Mouse (Mus musculus): Measurements from ENCODE around the gene Ccdc124. TPM values are rescaled to one million over a fixed set of nuclear protein-coding genes. Genes with fewer than 3 reads are reported as not detected.

The Ccdc124 gene
- total and polyA plus RNA-seq, 3 experiments, result 36.2 to 82.0 (median 58.7) TPM

GRCm38 (mm10) chr8:70827796-70828195 is 45.9 kb downstream of the Ccdc124 start:
- Histone ChIP-seq H3K4me1 (ENCODE audit: control insufficient read depth in 1 of 2, insufficient read depth in 2 of 2) (peaks cover 2 to 5% of the 10 kb centered on the region in 2 experiments; a peak in 3 of 4 replicates), H3K36me3 (replicated peaks in 1 of 2; ENCODE audit: control insufficient read depth in 1 of 2, insufficient read depth in 1 of 2, low read length in 1 of 2) (no peaks in the 10 kb centered on the region), H3K27me3 (replicated peaks) (no peaks in the 10 kb centered on the region), H3K79me2 (replicated peaks; ENCODE audit: control insufficient read depth, extremely low read depth, insufficient read depth, poor library complexity, severe bottlenecking) (no peaks in the 10 kb centered on the region), H3K27ac (ENCODE audit: insufficient read depth, low read depth) (no peak overlapping the region), H3K9me3 (replicated peaks; ENCODE audit: low read length) (peaks cover 3% of the 10 kb centered on the region), H3K4me2 (ENCODE audit: insufficient read depth, low read depth, poor library complexity, severe bottlenecking) (no peak overlapping the region), H3K9ac (ENCODE audit: insufficient read depth, low read depth) (no peak overlapping the region), H3K4me3 (replicated peaks in 1 of 3; ENCODE audit: low read depth in 2 of 3, low read length in 2 of 3, poor library complexity in 1 of 3) (no peak overlapping the region)
- dilution Hi-C loops (cut with MboI; ENCODE audit: extremely low pct_ligation_motif_present, extremely low pct_unique_long_range_greater_than_20kb, low sequenced_read_pairs), result no loop called here
- in situ Hi-C loops (cut with MboI; ENCODE audit: low pct_ligation_motif_present, low pct_unique_long_range_greater_than_20kb, low sequenced_read_pairs), result no loop called here
- no peak for TF ChIP-seq TBP (conservative IDR thresholded peaks at IDR 0.05; ENCODE audit: low read depth, low read length)
- no peak for TF ChIP-seq KAT2A (IDR thresholded peaks at IDR 0.05; ENCODE audit: insufficient replicate concordance, low read length)
- TF ChIP-seq CHD1 (IDR thresholded peaks at IDR 0.05; ENCODE audit: low read depth, low read length), result no peak
- no peak for TF ChIP-seq UBTF (IDR thresholded peaks at IDR 0.05; ENCODE audit: low read depth, low read length)
- no peak for TF ChIP-seq BHLHE40 (IDR thresholded peaks at IDR 0.05; ENCODE audit: low read depth, low read length)
- TF ChIP-seq RCOR1 (conservative IDR thresholded peaks at IDR 0.05; ENCODE audit: low read depth, low read length), result no peak
- no peak for DNase-seq (ENCODE audit: extremely low read depth)

- peaks cover 0 to 3% of the 10 kb centered on the region in 2 experiments for H3K36me3 ChIP-seq (replicated peaks in 1 of 2; ENCODE audit: control insufficient read depth in 1 of 2, insufficient read depth in 1 of 2, low read length in 1 of 2)
- no peak overlapping the region for H3K9ac ChIP-seq (ENCODE audit: insufficient read depth, low read depth)
- TF ChIP-seq CTCF (conservative IDR thresholded peaks at IDR 0.05 in 1 of 2, IDR thresholded peaks at IDR 0.05 in 1 of 2; ENCODE audit: low read depth in 2 of 2, low read length in 2 of 2), result peak in 1 of 2 experiments; percentile 48; a peak in 2 of 4 replicates
- TF ChIP-seq SMC3 (IDR thresholded peaks at IDR 0.05; ENCODE audit: low read depth, low read length), result peak; percentile 26; the same call in 1 of the 2 replicates
- TF ChIP-seq IRF4 (IDR thresholded peaks at IDR 0.05; ENCODE audit: low read depth, low read length), result no peak
- H3K79me2 ChIP-seq (replicated peaks; ENCODE audit: control insufficient read depth, extremely low read depth, insufficient read depth, poor library complexity, severe bottlenecking), result no peaks in the 10 kb centered on the region
- in situ Hi-C loops (cut with MboI; ENCODE audit: low pct_ligation_motif_present, low pct_unique_long_range_greater_than_20kb, low sequenced_read_pairs) (no loop called here), dilution Hi-C loops (cut with MboI; ENCODE audit: extremely low pct_ligation_motif_present, extremely low pct_unique_long_range_greater_than_20kb, low sequenced_read_pairs) (no loop called here)
- DNase-seq (ENCODE audit: extremely low read depth), result no peak
- H3K9me3 ChIP-seq (replicated peaks; ENCODE audit: low read length), result peaks cover 3% of the 10 kb centered on the region
- no peaks in the 10 kb centered on the region for H3K27me3 ChIP-seq (replicated peaks)
- H3K4me2 ChIP-seq (ENCODE audit: insufficient read depth, low read depth, poor library complexity, severe bottlenecking), result no peak overlapping the region
- H3K4me3 ChIP-seq (replicated peaks in 1 of 3; ENCODE audit: low read depth in 2 of 3, low read length in 2 of 3, poor library complexity in 1 of 3), result no peak overlapping the region
- no peaks in the 10 kb centered on the region for H3K4me1 ChIP-seq (ENCODE audit: control insufficient read depth in 1 of 2, insufficient read depth in 2 of 2)
- H3K27ac ChIP-seq (ENCODE audit: insufficient read depth, low read depth), result no peak overlapping the region
These were observed 46.7 kb downstream of the Ccdc124 start for GRCm38 (mm10) chr8:70827010-70827409.

DNA sequence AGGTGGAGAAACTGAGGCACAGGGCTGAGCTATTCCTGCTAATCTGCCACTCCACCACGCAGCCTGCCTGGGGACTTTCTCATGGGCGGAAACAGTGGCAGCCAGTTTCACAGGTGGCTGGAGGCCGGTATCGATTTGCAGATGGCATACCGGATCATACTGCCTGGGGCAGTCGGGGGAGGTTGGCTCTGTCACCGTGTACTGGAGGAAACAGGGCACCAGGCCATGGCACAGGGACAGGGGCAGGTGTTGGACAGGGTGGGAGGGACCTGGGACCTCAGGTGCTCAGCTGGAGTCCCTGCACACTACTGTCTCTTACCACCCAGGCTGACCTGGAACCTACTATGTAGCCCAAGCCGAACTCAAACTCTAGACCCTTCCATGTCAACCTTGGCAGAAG is 47.9 kb downstream of the Ccdc124 start:
- Histone ChIP-seq H3K9ac (ENCODE audit: insufficient read depth, low read depth) (no peak overlapping the region), H3K36me3 (replicated peaks in 1 of 2; ENCODE audit: control insufficient read depth in 1 of 2, insufficient read depth in 1 of 2, low read length in 1 of 2) (peaks cover 2 to 14% of the 10 kb centered on the region in 2 experiments), H3K27me3 (replicated peaks) (no peaks in the 10 kb centered on the region), H3K4me3 (replicated peaks in 1 of 3; ENCODE audit: low read depth in 2 of 3, low read length in 2 of 3, poor library complexity in 1 of 3) (no peak overlapping the region), H3K4me2 (ENCODE audit: insufficient read depth, low read depth, poor library complexity, severe bottlenecking) (no peak overlapping the region), H3K4me1 (ENCODE audit: control insufficient read depth in 1 of 2, insufficient read depth in 2 of 2) (no peaks in the 10 kb centered on the region), H3K27ac (ENCODE audit: insufficient read depth, low read depth) (no peak overlapping the region), H3K9me3 (replicated peaks; ENCODE audit: low read length) (peaks cover 3% of the 10 kb centered on the region), H3K79me2 (replicated peaks; ENCODE audit: control insufficient read depth, extremely low read depth, insufficient read depth, poor library complexity, severe bottlenecking) (no peaks in the 10 kb centered on the region)
- dilution Hi-C loops (cut with MboI; ENCODE audit: extremely low pct_ligation_motif_present, extremely low pct_unique_long_range_greater_than_20kb, low sequenced_read_pairs), result no loop called here
- no peak for DNase-seq (ENCODE audit: extremely low read depth)
- in situ Hi-C loops (cut with MboI; ENCODE audit: low pct_ligation_motif_present, low pct_unique_long_range_greater_than_20kb, low sequenced_read_pairs), result no loop called here
- TF ChIP-seq HCFC1 (IDR thresholded peaks at IDR 0.05; ENCODE audit: low read depth, low read length), result no peak
- no peak for TF ChIP-seq ZMIZ1 (IDR thresholded peaks at IDR 0.05; ENCODE audit: low read depth, low read length)
- TF ChIP-seq NRF1 (IDR thresholded peaks at IDR 0.05; ENCODE audit: low read depth, low read length), result no peak
- TF ChIP-seq ZKSCAN1 (IDR thresholded peaks at IDR 0.05; ENCODE audit: borderline replicate concordance, low read depth, low read length), result no peak
- TF ChIP-seq MYC (IDR thresholded peaks at IDR 0.05; ENCODE audit: low read depth, low read length), result no peak
- no peak for TF ChIP-seq ETS1 (conservative IDR thresholded peaks at IDR 0.05; ENCODE audit: low read depth, low read length)
- TF ChIP-seq CHD1 (IDR thresholded peaks at IDR 0.05; ENCODE audit: low read depth, low read length), result no peak
- no peak for TF ChIP-seq NELFE (IDR thresholded peaks at IDR 0.05; ENCODE audit: low read depth, low read length)

Measured in CH12.LX (cell line).